Mouse (Mus musculus) MEL (cell line): Measurements from ENCODE around the gene Ctdsp1. TPM values are rescaled to one million over a fixed set of nuclear protein-coding genes. Genes with fewer than 3 reads are reported as not detected.

ENCODE experiments used
- DNase-seq: peaks from one replicate; pipeline ENCODE4 v3.0.0; 2011; ENCODE audit warnings: low read depth, low spot score
- H3K27ac ChIP-seq: 2 replicates; pipeline ENCODE4 v1.5.1; 2012; ENCODE audit warnings: low read depth, mild to moderate bottlenecking, control low read depth, low read length, moderate library complexity; ENCODE audit not compliant: control insufficient read depth
- H3K27me3 ChIP-seq, 2 experiments: fragments of 150-350 bp in 1 of 2; sonication (generic) in 1 of 2; 2 replicates each; pipeline ENCODE4 v1.6.1; 2012; ENCODE audit warnings: low read length in 2 of 2, mild to moderate bottlenecking in 2 of 2, improper control_type of control experiment in 1 of 2, moderate library complexity in 1 of 2; ENCODE audit not compliant: insufficient read depth in 2 of 2, control insufficient read depth in 1 of 2
- H3K36me3 ChIP-seq, 2 experiments: 2 replicates each; pipeline ENCODE4 v1.6.1; 2012 to 2014; ENCODE audit warnings: low read length in 2 of 2, improper control_type of control experiment in 1 of 2, inconsistent platforms in 1 of 2, mild to moderate bottlenecking in 1 of 2; ENCODE audit not compliant: insufficient read depth in 2 of 2, control insufficient read depth in 1 of 2
- H3K4me1 ChIP-seq, 2 experiments: fragments of 150-350 bp in 1 of 2; sonication (generic) in 1 of 2; 2 replicates each; pipeline ENCODE4 v1.6.1; 2012; ENCODE audit warnings: low read length in 2 of 2, improper control_type of control experiment in 1 of 2, mild to moderate bottlenecking in 1 of 2; ENCODE audit not compliant: insufficient read depth in 2 of 2, control insufficient read depth in 1 of 2
- H3K4me3 ChIP-seq, 2 experiments: fragments of 150-350 bp in 1 of 2; sonication (generic) in 1 of 2; 2 replicates each; pipeline ENCODE4 v1.5.1; 2012; ENCODE audit warnings: low read depth in 2 of 2, low read length in 2 of 2, mild to moderate bottlenecking in 2 of 2, moderate library complexity in 2 of 2, control low read depth in 1 of 2, improper control_type of control experiment in 1 of 2; ENCODE audit not compliant: control insufficient read depth in 1 of 2, insufficient read depth in 1 of 2
- H3K79me2 ChIP-seq: 2 replicates; pipeline ENCODE4 v1.6.1; 2012; ENCODE audit warnings: mild to moderate bottlenecking, low read length, moderate library complexity; ENCODE audit not compliant: control insufficient read depth, poor library complexity, insufficient read depth
- H3K9ac ChIP-seq: 2 replicates; pipeline ENCODE4 v1.6.1; 2012; ENCODE audit warnings: low read depth, mild to moderate bottlenecking, control low read depth, low read length, moderate library complexity; ENCODE audit not compliant: control insufficient read depth, poor library complexity, severe bottlenecking
- H3K9me3 ChIP-seq: fragments of 150-350 bp; sonication (generic); replicated peaks from 2 replicates; pipeline ENCODE4 v1.6.1; 2012; ENCODE audit warnings: mild to moderate bottlenecking, low read length, improper control_type of control experiment, moderate library complexity; ENCODE audit not compliant: insufficient read depth
- CHD2 ChIP-seq: IDR thresholded peaks from 2 replicates; pipeline ENCODE4 v1.6.1; 2011; ENCODE audit warnings: low read length, improper control_type of control experiment
- E2F4 ChIP-seq: IDR thresholded peaks from 2 replicates; pipeline ENCODE4 v1.6.1; 2011; ENCODE audit warnings: low read depth, low read length, improper control_type of control experiment, borderline replicate concordance
- ELF1 ChIP-seq: IDR thresholded peaks from 2 replicates; pipeline ENCODE4 v1.6.1; 2014; ENCODE audit warnings: low read depth, mild to moderate bottlenecking, inconsistent platforms, low read length, improper control_type of control experiment, moderate library complexity
- GATA1 ChIP-seq: IDR thresholded peaks from 2 replicates; pipeline ENCODE4 v1.6.1; 2011; ENCODE audit warnings: low read depth, low read length, improper control_type of control experiment
- HCFC1 ChIP-seq: IDR thresholded peaks from 2 replicates; pipeline ENCODE4 v1.6.1; 2012; ENCODE audit warnings: low read depth, mild to moderate bottlenecking, inconsistent platforms, low read length, improper control_type of control experiment, moderate library complexity
- MEF2A ChIP-seq: IDR thresholded peaks from 2 replicates; pipeline ENCODE4 v1.6.1; 2014; ENCODE audit warnings: low read depth, mild to moderate bottlenecking, inconsistent platforms, low read length, improper control_type of control experiment; ENCODE audit not compliant: poor library complexity, insufficient replicate concordance, severe bottlenecking; ENCODE audit errors: extremely low read depth
- MXI1 ChIP-seq: IDR thresholded peaks from 2 replicates; pipeline ENCODE4 v1.6.1; 2011; ENCODE audit warnings: mild to moderate bottlenecking, low read depth, low read length, improper control_type of control experiment
- MYC ChIP-seq: IDR thresholded peaks from 2 replicates; pipeline ENCODE4 v1.6.1; 2011; ENCODE audit warnings: low read depth, mild to moderate bottlenecking, low read length, improper control_type of control experiment, moderate library complexity
- NELFE ChIP-seq: IDR thresholded peaks from 2 replicates; pipeline ENCODE4 v1.6.1; 2011; ENCODE audit warnings: low read depth, low read length, improper control_type of control experiment
- POLR2AphosphoS5 ChIP-seq: IDR thresholded peaks from 2 replicates; pipeline ENCODE4 v1.6.1; 2012; ENCODE audit warnings: low read depth, borderline replicate concordance, mild to moderate bottlenecking, inconsistent platforms, low read length, moderate library complexity, mixed read lengths
- RCOR1 ChIP-seq: IDR thresholded peaks from 2 replicates; pipeline ENCODE4 v1.6.1; 2012; ENCODE audit warnings: low read depth, mild to moderate bottlenecking, inconsistent platforms, low read length, improper control_type of control experiment
- TAL1 ChIP-seq: IDR thresholded peaks from 2 replicates; pipeline ENCODE4 v1.6.1; 2012; ENCODE audit warnings: mild to moderate bottlenecking, inconsistent platforms, low read length, moderate library complexity, mixed read lengths
- TCF12 ChIP-seq: IDR thresholded peaks from 2 replicates; pipeline ENCODE4 v1.6.1; 2014; ENCODE audit warnings: low read depth, mild to moderate bottlenecking, inconsistent platforms, low read length, improper control_type of control experiment, moderate library complexity
- UBTF ChIP-seq: IDR thresholded peaks from 2 replicates; pipeline ENCODE4 v1.6.1; 2012; ENCODE audit warnings: low read depth, mild to moderate bottlenecking, inconsistent platforms, low read length, improper control_type of control experiment, moderate library complexity, borderline replicate concordance; ENCODE audit not compliant: insufficient read depth
- USF2 ChIP-seq, 2 experiments: IDR thresholded peaks; 2 replicates each; pipeline ENCODE4 v1.6.1; 2011 to 2012; ENCODE audit warnings: improper control_type of control experiment in 2 of 2, low read length in 2 of 2, borderline replicate concordance in 1 of 2, inconsistent platforms in 1 of 2, low read depth in 1 of 2, mild to moderate bottlenecking in 1 of 2; ENCODE audit not compliant: insufficient read depth in 1 of 2
- ZC3H11A ChIP-seq: IDR thresholded peaks from 2 replicates; pipeline ENCODE4 v1.6.1; 2012; ENCODE audit warnings: low read depth, mild to moderate bottlenecking, inconsistent platforms, low read length, improper control_type of control experiment
- ZNF384 ChIP-seq: IDR thresholded peaks from 2 replicates; pipeline ENCODE4 v1.6.1; 2012; ENCODE audit warnings: low read depth, mild to moderate bottlenecking, inconsistent platforms, low read length, improper control_type of control experiment
- polyA plus RNA-seq, 2 experiments: library from polyadenylated mRNA; stranded (reverse) in 1 of 2; unstranded in 1 of 2; fragments of >175 nt in 1 of 2; fragments of >200 nt in 1 of 2; gene quantifications; 2 replicates each; pipeline versions ENCODE4 v1.2.1 to v1.2.4; 2012; ENCODE audit warnings: low replicate concordance in 2 of 2, low read depth in 1 of 2; ENCODE audit not compliant: insufficient read length in 2 of 2, insufficient read depth in 1 of 2, missing spikeins in 1 of 2
- total RNA-seq: library from RNA; depleted of rRNA; stranded (reverse); fragments of 300-350 nt; gene quantifications from 2 replicates; pipeline ENCODE4 v1.2.3, GENCODE M21; 2012

The Ctdsp1 gene
- total and polyA plus RNA-seq, 3 experiments, result 18.0 to 69.8 TPM; not detected in 1

DNA sequence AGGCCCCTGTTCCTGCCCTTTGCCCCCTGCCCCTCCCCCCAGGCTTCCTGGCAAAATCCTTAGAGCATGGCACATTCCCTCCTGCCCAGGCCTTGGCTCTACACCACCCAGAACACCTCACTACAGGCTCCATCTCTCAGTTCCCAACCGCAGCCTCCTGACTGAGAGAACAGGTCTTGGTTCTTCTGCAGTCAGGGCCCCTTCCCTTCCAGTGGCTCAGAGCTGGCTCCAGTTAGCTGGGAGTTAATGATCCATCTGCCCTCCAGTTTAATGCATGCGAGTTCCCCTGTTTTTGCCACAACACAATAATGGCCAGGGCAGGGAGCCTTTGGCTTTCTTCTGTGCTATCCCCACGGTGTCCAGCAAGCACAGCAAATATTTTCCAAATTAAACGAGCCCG, 48.1 kb upstream of the Ctdsp1 start:
- no peaks in the 10 kb centered on the region for H3K36me3 ChIP-seq
- no peak overlapping the region for H3K27ac ChIP-seq
- H3K4me3 ChIP-seq, result no peak overlapping the region
- H3K4me1 ChIP-seq, result no peaks in the 10 kb centered on the region
- no peak for DNase-seq
- no peaks in the 10 kb centered on the region for H3K9me3 ChIP-seq
- TF ChIP-seq MXI1 (no peak), RCOR1 (no peak), MEF2A (no peak), E2F4 (no peak), HCFC1 (no peak), POLR2AphosphoS5 (no peak)
- TF ChIP-seq, all 39 proteins: peak for 0
- Histone ChIP-seq H3K9ac (no peak overlapping the region), H3K79me2 (no peaks in the 10 kb centered on the region), H3K27me3 (no peaks in the 10 kb centered on the region)

DNA sequence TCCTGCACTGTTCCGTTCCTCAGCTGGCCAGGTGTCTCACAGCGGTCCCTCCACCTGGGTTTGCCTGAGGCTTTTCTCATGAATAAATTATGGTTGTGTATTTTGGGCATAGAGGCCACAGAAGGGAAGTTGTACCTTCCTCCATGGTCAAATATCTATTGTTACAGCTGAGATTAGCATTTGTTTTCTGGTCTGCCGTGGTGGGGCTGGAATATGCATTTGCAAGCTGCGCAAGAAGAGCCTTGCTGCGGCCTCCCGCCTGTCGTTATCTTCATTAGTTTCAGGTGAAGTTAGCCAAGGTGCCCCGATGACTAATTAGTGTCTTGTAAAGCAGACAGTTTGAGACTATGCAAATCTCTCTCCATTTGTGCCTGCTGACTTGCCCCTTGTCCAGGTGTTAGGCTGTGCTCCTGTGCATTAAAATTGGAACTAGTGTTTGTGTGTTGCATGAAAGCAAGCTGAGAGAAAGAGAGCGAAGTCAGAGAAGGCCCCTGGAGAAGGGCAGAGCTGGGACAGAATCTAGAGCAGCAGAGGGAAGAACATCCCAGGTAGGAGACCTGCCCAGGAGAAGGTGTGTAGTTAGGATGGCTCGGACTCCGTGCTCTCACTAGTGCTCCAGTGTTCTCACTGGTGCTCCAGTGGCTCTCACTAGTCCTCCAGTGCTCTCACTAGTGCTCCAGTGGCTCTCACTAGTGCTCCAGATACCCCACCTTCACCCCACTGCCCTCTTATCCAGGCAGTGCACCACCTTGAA, 47.0 kb upstream of the Ctdsp1 start:
- Histone ChIP-seq H3K4me3 (no peak overlapping the region), H3K9ac (no peak overlapping the region), H3K4me1 (no peaks in the 10 kb centered on the region), H3K27ac (no peak overlapping the region), H3K27me3 (no peaks in the 10 kb centered on the region), H3K79me2 (no peaks in the 10 kb centered on the region), H3K9me3 (no peaks in the 10 kb centered on the region), H3K36me3 (no peaks in the 10 kb centered on the region)
- no peak for TF ChIP-seq ELF1
- TF ChIP-seq CHD2, result no peak
- TF ChIP-seq UBTF, result no peak
- no peak for TF ChIP-seq NELFE
- TF ChIP-seq HCFC1, result no peak
- no peak for TF ChIP-seq TAL1
- TF ChIP-seq MXI1, result no peak
- no peak for DNase-seq

DNA sequence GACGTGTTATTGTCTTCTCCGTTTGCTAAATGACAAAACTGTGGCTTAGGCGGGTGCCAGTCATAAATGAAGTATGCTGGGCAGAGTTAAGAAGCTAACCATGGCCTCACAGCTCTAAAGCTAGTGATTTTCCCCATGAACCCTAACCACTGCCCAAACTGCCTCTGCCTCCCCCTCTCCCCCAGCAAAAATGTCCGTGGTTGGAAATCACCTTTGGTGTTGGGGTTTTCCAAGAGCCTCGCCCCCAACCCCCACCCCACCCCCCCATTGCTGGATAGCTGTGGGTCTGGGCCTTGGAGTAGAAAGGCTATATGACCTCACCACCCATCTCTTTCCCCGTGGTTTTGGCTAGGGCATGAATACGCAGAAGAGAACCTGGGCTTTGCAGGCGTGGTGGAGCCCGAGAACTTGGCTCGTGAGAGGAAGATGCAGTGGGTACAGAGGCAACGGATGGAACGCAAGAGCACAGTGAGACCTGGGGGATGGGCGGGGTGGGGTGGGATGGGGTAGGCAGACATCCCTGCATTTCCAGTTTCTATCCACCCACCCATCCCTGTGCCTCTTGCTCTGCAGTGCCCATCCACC, 40.0 kb upstream of the Ctdsp1 start:
- H3K9ac ChIP-seq, result no peak overlapping the region

More for the DNA sequence above, 40.0 kb upstream of the Ctdsp1 start:
- no peak for DNase-seq
- Histone ChIP-seq H3K4me1 (no peaks in the 10 kb centered on the region), H3K4me3 (no peak overlapping the region), H3K9me3 (no peaks in the 10 kb centered on the region), H3K27me3 (no peaks in the 10 kb centered on the region), H3K27ac (no peak overlapping the region), H3K79me2 (no peaks in the 10 kb centered on the region), H3K36me3 (no peaks in the 10 kb centered on the region)
- TF ChIP-seq MXI1, result no peak
- no peak for TF ChIP-seq TCF12
- TF ChIP-seq ZC3H11A, result no peak
- TF ChIP-seq GATA1, result no peak
- no peak for TF ChIP-seq POLR2AphosphoS5
- no peak for TF ChIP-seq CHD2
- TF ChIP-seq USF2 (IDR thresholded peaks at IDR 0.05; ENCODE audit: borderline replicate concordance in 1 of 2, insufficient read depth in 1 of 2, low read depth in 1 of 2, low read length in 2 of 2), result no peak
- TF ChIP-seq MYC, result no peak
- no peak for TF ChIP-seq HCFC1
- TF ChIP-seq RCOR1, result no peak
- TF ChIP-seq ZNF384, result no peak
